Mouse (Mus musculus): ENCODE results near the gene Fig4. TPM values are rescaled to one million over a fixed set of nuclear protein-coding genes. Genes with fewer than 3 reads are reported as not detected.

Fig4 gene
- polyA plus RNA-seq, 1 experiment: 7.8 TPM

- Histone ChIP-seq H3ac (ENCODE audit: control insufficient read depth, insufficient read length, low read depth) (no peak overlapping the region), H3K4me3 (ENCODE audit: insufficient read depth, poor library complexity, severe bottlenecking) (no peak overlapping the region), H3K27me3 (ENCODE audit: control insufficient read depth, insufficient read depth, insufficient read length) (no peaks in the 10 kb centered on the region), H3K79me3 (ENCODE audit: low read depth) (no peaks in the 10 kb centered on the region), H3K79me2 (ENCODE audit: control insufficient read depth, insufficient read depth) (no peaks in the 10 kb centered on the region), H3K36me3 (ENCODE audit: control insufficient read depth, insufficient read depth) (no peaks in the 10 kb centered on the region)
- no peak for TF ChIP-seq FOSL1 (IDR thresholded peaks at IDR 0.05; ENCODE audit: insufficient read depth, low read length, poor library complexity, severe bottlenecking)
- TF ChIP-seq MAX (IDR thresholded peaks at IDR 0.05): no peak
- no peak for TF ChIP-seq MYOD1 (IDR thresholded peaks at IDR 0.05; ENCODE audit: control insufficient read depth, insufficient read length, low read depth)
- no peak for TF ChIP-seq MYOG (IDR thresholded peaks at IDR 0.05; ENCODE audit: control insufficient read depth, extremely low read depth, insufficient read length)
- TF ChIP-seq CTCF (IDR thresholded peaks at IDR 0.05; ENCODE audit: control insufficient read depth, insufficient read depth, insufficient read length): no peak
- no peak for TF ChIP-seq USF1 (IDR thresholded peaks at IDR 0.05; ENCODE audit: low read depth)
- no peak for TF ChIP-seq CEBPB (IDR thresholded peaks at IDR 0.05; ENCODE audit: low read depth)
Measured at GRCm38 (mm10) chr10:41280796-41281195, 22.3 kb downstream of the Fig4 start.

- no peak overlapping the region for H3ac ChIP-seq (ENCODE audit: control insufficient read depth, insufficient read length, low read depth)
- no peak overlapping the region for H3K4me3 ChIP-seq (ENCODE audit: insufficient read depth, poor library complexity, severe bottlenecking)
- no peaks in the 10 kb centered on the region for H3K79me3 ChIP-seq (ENCODE audit: low read depth)
Measured at GRCm38 (mm10) chr10:41280177-41280576, 22.9 kb downstream of the Fig4 start.

DNA sequence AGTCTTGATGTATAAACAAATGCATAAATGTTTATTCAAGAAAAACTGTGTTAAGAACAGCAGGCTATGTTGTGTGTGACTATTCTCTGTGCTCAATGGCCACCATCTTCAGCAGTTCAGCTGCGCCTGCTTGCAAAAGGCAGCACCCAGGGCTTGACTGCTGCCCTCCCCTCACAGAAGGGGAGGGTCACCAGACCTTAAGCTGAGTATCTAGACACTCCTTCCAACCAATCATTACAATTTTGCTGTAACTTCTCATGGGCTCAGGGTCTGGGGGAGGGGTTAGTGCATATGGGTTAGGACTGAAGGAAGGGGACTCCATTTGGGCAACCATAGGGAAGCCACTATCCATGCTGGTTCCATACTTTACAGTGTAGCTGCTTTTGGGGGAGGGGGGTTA lies 24.3 kb downstream of the Fig4 start:
- no peaks in the 10 kb centered on the region for H3K79me2 ChIP-seq (ENCODE audit: control insufficient read depth, insufficient read depth)
- no peak overlapping the region for H3ac ChIP-seq (ENCODE audit: control insufficient read depth, insufficient read length, low read depth)
- H3K79me3 ChIP-seq (ENCODE audit: low read depth): no peaks in the 10 kb centered on the region
- TF ChIP-seq MYOD1 (IDR thresholded peaks at IDR 0.05; ENCODE audit: control insufficient read depth, insufficient read length, low read depth) (no peak), FOSL1 (IDR thresholded peaks at IDR 0.05; ENCODE audit: insufficient read depth, low read length, poor library complexity, severe bottlenecking) (no peak), MYOG (IDR thresholded peaks at IDR 0.05; ENCODE audit: control insufficient read depth, extremely low read depth, insufficient read length) (no peak), MAX (IDR thresholded peaks at IDR 0.05) (no peak), USF1 (IDR thresholded peaks at IDR 0.05; ENCODE audit: low read depth) (no peak), CEBPB (IDR thresholded peaks at IDR 0.05; ENCODE audit: low read depth) (no peak), CTCF (IDR thresholded peaks at IDR 0.05; ENCODE audit: control insufficient read depth, insufficient read depth, insufficient read length) (no peak)
- no peak overlapping the region for H3K4me3 ChIP-seq (ENCODE audit: insufficient read depth, poor library complexity, severe bottlenecking)
- H3K27me3 ChIP-seq (ENCODE audit: control insufficient read depth, insufficient read depth, insufficient read length): no peaks in the 10 kb centered on the region
- no peaks in the 10 kb centered on the region for H3K36me3 ChIP-seq (ENCODE audit: control insufficient read depth, insufficient read depth)

More at GRCm38 (mm10) chr10:41280177-41280576, 22.9 kb downstream of the Fig4 start:
- Histone ChIP-seq H3K79me2 (ENCODE audit: control insufficient read depth, insufficient read depth) (no peaks in the 10 kb centered on the region), H3K27me3 (ENCODE audit: control insufficient read depth, insufficient read depth, insufficient read length) (no peaks in the 10 kb centered on the region), H3K36me3 (ENCODE audit: control insufficient read depth, insufficient read depth) (no peaks in the 10 kb centered on the region)
- TF ChIP-seq MYOD1 (IDR thresholded peaks at IDR 0.05; ENCODE audit: control insufficient read depth, insufficient read length, low read depth): peak; percentile 87
- no peak for TF ChIP-seq CEBPB (IDR thresholded peaks at IDR 0.05; ENCODE audit: low read depth)

DNA sequence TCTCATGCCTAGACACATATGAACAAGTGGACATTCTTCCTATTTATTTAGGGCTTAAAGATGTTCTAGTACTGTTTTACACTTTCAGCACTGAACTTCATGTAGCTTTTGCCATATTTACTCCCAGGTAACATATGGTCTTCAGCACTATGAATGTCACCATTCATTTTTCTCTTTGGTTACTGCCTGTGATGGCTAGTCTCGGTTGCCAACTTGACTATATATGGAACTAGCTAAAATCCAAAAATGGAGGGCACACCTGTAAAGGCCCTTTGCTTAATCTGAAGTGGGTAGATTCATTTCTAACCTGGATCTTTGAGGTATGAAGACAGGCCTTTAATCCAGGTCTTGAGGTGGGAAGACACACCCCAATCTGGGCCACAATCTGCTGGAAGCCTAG lies 28.2 kb downstream of the Fig4 start:
- Histone ChIP-seq H3K79me3 (ENCODE audit: low read depth) (no peaks in the 10 kb centered on the region), H3K79me2 (ENCODE audit: control insufficient read depth, insufficient read depth) (no peaks in the 10 kb centered on the region), H3K4me3 (ENCODE audit: insufficient read depth, poor library complexity, severe bottlenecking) (no peak overlapping the region), H3K36me3 (ENCODE audit: control insufficient read depth, insufficient read depth) (no peaks in the 10 kb centered on the region), H3ac (ENCODE audit: control insufficient read depth, insufficient read length, low read depth) (no peak overlapping the region), H3K27me3 (ENCODE audit: control insufficient read depth, insufficient read depth, insufficient read length) (no peaks in the 10 kb centered on the region)
- TF ChIP-seq MYOG (IDR thresholded peaks at IDR 0.05; ENCODE audit: control insufficient read depth, extremely low read depth, insufficient read length) (no peak), CTCF (IDR thresholded peaks at IDR 0.05; ENCODE audit: control insufficient read depth, insufficient read depth, insufficient read length) (no peak), FOSL1 (IDR thresholded peaks at IDR 0.05; ENCODE audit: insufficient read depth, low read length, poor library complexity, severe bottlenecking) (no peak), MYOD1 (IDR thresholded peaks at IDR 0.05; ENCODE audit: control insufficient read depth, insufficient read length, low read depth) (no peak), MAX (IDR thresholded peaks at IDR 0.05) (no peak), USF1 (IDR thresholded peaks at IDR 0.05; ENCODE audit: low read depth) (no peak), CEBPB (IDR thresholded peaks at IDR 0.05; ENCODE audit: low read depth) (no peak)

DNA sequence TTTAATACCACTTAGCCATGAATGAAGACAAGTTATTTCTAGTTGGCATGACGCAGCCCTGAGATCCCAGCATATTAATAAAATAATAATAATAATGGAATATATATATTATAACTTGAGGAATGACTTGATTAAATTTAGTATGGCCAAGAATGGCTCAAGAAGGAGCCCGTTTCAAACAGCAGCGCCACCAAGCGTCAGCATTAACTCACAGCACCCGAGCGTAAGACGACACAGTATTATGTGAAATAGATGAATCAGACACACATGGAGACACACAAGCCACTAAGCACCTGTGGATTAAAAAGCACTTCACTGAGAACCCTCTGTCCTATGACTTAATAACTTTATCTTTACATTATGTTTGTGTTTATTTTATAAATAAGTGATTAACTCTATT lies 31.2 kb downstream of the Fig4 start:
- no peak overlapping the region for H3K4me3 ChIP-seq (ENCODE audit: insufficient read depth, poor library complexity, severe bottlenecking)
- no peaks in the 10 kb centered on the region for H3K79me2 ChIP-seq (ENCODE audit: control insufficient read depth, insufficient read depth)
- H3ac ChIP-seq (ENCODE audit: control insufficient read depth, insufficient read length, low read depth): no peak overlapping the region
- H3K79me3 ChIP-seq (ENCODE audit: low read depth): no peaks in the 10 kb centered on the region
- peaks cover 5% of the 10 kb centered on the region for H3K36me3 ChIP-seq (ENCODE audit: control insufficient read depth, insufficient read depth)
- H3K27me3 ChIP-seq (ENCODE audit: control insufficient read depth, insufficient read depth, insufficient read length): no peaks in the 10 kb centered on the region
- no peak for TF ChIP-seq MYOG (IDR thresholded peaks at IDR 0.05; ENCODE audit: control insufficient read depth, extremely low read depth, insufficient read length)
- TF ChIP-seq CTCF (IDR thresholded peaks at IDR 0.05; ENCODE audit: control insufficient read depth, insufficient read depth, insufficient read length): no peak
- TF ChIP-seq FOSL1 (IDR thresholded peaks at IDR 0.05; ENCODE audit: insufficient read depth, low read length, poor library complexity, severe bottlenecking): no peak
- TF ChIP-seq MYOD1 (IDR thresholded peaks at IDR 0.05; ENCODE audit: control insufficient read depth, insufficient read length, low read depth): no peak

DNA sequence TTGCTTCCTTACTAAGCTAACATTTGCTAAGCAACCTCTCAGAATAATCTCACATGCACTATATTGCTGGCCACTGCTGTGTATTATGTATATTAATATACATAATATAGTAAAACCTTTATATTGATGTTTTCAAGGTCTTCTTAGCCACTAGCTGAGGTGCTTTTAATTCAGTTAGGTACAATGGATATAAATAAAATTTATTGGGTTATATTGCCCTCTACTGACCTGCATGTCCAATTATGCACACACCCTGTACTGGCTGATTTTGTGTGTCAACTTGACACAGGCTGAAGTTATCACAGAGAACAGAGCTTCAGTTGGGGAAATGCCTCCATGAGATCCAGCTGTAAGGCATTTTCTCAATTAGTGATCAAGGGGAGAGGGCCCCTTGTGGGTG lies 41.2 kb downstream of the Fig4 start:
- no peaks in the 10 kb centered on the region for H3K79me2 ChIP-seq (ENCODE audit: control insufficient read depth, insufficient read depth)
- H3K79me3 ChIP-seq (ENCODE audit: low read depth): no peaks in the 10 kb centered on the region
- no peaks in the 10 kb centered on the region for H3K36me3 ChIP-seq (ENCODE audit: control insufficient read depth, insufficient read depth)
- H3K4me3 ChIP-seq (ENCODE audit: insufficient read depth, poor library complexity, severe bottlenecking): no peak overlapping the region
- TF ChIP-seq CTCF (IDR thresholded peaks at IDR 0.05; ENCODE audit: control insufficient read depth, insufficient read depth, insufficient read length) (no peak), MAX (IDR thresholded peaks at IDR 0.05) (no peak), MYOD1 (IDR thresholded peaks at IDR 0.05; ENCODE audit: control insufficient read depth, insufficient read length, low read depth) (no peak), CEBPB (IDR thresholded peaks at IDR 0.05; ENCODE audit: low read depth) (no peak), FOSL1 (IDR thresholded peaks at IDR 0.05; ENCODE audit: insufficient read depth, low read length, poor library complexity, severe bottlenecking) (no peak), USF1 (IDR thresholded peaks at IDR 0.05; ENCODE audit: low read depth) (no peak), MYOG (IDR thresholded peaks at IDR 0.05; ENCODE audit: control insufficient read depth, extremely low read depth, insufficient read length) (no peak)
- no peaks in the 10 kb centered on the region for H3K27me3 ChIP-seq (ENCODE audit: control insufficient read depth, insufficient read depth, insufficient read length)
- no peak overlapping the region for H3ac ChIP-seq (ENCODE audit: control insufficient read depth, insufficient read length, low read depth)

Data from C2C12 (cell line).